ENCODE assay signal across 7 mouse cellular contexts in the genomic region with DNA sequence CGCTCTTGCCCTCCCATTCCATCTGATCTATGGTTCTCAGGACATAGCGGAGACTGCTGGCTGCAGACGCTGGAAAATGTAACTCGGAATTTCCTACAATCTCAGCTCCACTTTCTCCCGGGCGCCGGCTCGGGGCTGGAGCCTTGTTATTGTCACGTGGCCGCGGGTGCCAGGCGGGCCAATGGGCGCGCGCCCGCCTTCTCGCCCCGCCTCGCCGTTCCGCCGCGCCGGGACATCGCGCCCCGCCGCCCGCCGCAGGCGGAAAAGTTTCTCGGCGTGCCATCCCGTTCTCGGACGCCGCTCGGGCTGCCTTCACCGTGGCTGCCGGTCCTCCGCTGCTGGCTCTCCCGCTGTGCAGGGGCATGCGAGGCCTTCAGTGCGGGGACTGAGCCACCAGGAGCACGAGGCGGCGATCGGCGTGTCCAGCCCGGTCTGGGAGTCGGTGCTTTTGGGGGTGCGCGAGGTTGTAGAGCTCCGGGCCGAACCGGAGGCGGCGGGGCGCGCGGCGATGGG. TPM values are rescaled to one million over a fixed set of nuclear protein-coding genes. Genes with fewer than 3 reads are reported as not detected.
A peak's percentile ranks its signal among the peaks of the same experiment; 100 is the strongest.
DNase-seq lines count a peak whose midpoint lies in the region; ATAC-seq lines count a peak whose summit lies in the region.

Gene Lrig3, plus strand, starts transcription at position 201 of the 513 bp plus-strand sequence.

- peak within 1 kb of the TSS; percentile 93 for H3K4me3 ChIP-seq in embryonic facial prominence, embryonic 14.5 days (ENCODE audit: low read depth, low read length)
- peak within 1 kb of the TSS; percentile 98 for H3K4me3 ChIP-seq in limb, embryonic 13.5 days
- H3K4me3 ChIP-seq in midbrain, embryonic 12.5 days, result peak within 1 kb of the TSS; percentile 84

- peak; percentile 32 for DNase-seq in brain, embryonic 18.5 days (ENCODE audit: low read depth, low spot score)
- peak; percentile 96 for DNase-seq in embryonic facial prominence, embryonic 14.5 days (ENCODE audit: low spot score)
- DNase-seq in heart, adult 9 months (ENCODE audit: low spot score in 2 of 2), result peak; percentile 80 to 83
- peak; percentile 90 for DNase-seq in kidney, adult 9 months
- peak; percentile 6 to 19 for DNase-seq in spleen, postnatal 36 days (ENCODE audit: low spot score in 2 of 2)

- under 1% methylated on average over 40 of the region's 62 CpGs for WGBS in embryonic facial prominence, embryonic 14.5 days
- WGBS in limb, embryonic 13.5 days, result under 1% methylated on average over 58 of the region's 62 CpGs
- under 1% methylated on average over 56 of the region's 62 CpGs for WGBS in midbrain, embryonic 12.5 days

- H3K4me2 ChIP-seq in embryonic facial prominence, embryonic 14.5 days (ENCODE audit: low read depth, low read length), result peak within 1 kb of the TSS; percentile 92
- H3K4me2 ChIP-seq in limb, embryonic 13.5 days (replicated peaks), result peak within 1 kb of the TSS; percentile 72
- peak within 1 kb of the TSS; percentile 89 for H3K4me2 ChIP-seq in midbrain, embryonic 12.5 days (replicated peaks)

- H3K9me3 ChIP-seq in embryonic facial prominence, embryonic 14.5 days (ENCODE audit: control insufficient read depth, low read length), result no peaks in the 10 kb centered on the region
- no peaks in the 10 kb centered on the region for H3K9me3 ChIP-seq in limb, embryonic 13.5 days
- no peaks in the 10 kb centered on the region for H3K9me3 ChIP-seq in midbrain, embryonic 12.5 days

- no peaks in the 10 kb centered on the region for H3K36me3 ChIP-seq in embryonic facial prominence, embryonic 14.5 days (ENCODE audit: control insufficient read depth, insufficient read depth, low read length)
- no peaks in the 10 kb centered on the region for H3K36me3 ChIP-seq in limb, embryonic 13.5 days
- no peaks in the 10 kb centered on the region for H3K36me3 ChIP-seq in midbrain, embryonic 12.5 days

- H3K9ac ChIP-seq in embryonic facial prominence, embryonic 14.5 days (ENCODE audit: low read depth, low read length), result peak within 1 kb of the TSS; percentile 100
- peak within 1 kb of the TSS; percentile 100 for H3K9ac ChIP-seq in limb, embryonic 13.5 days
- H3K9ac ChIP-seq in midbrain, embryonic 12.5 days (replicated peaks), result peak within 1 kb of the TSS; percentile 86

- H3K27ac ChIP-seq in embryonic facial prominence, embryonic 14.5 days (replicated peaks; ENCODE audit: low read depth, low read length), result peak within 1 kb of the TSS; percentile 97
- peak within 1 kb of the TSS; percentile 100 for H3K27ac ChIP-seq in limb, embryonic 13.5 days
- H3K27ac ChIP-seq in midbrain, embryonic 12.5 days (replicated peaks), result peak within 1 kb of the TSS; percentile 74

- ATAC-seq in embryonic facial prominence, embryonic 14.5 days (ENCODE audit: low read depth), result peak; percentile 84
- ATAC-seq in limb, embryonic 13.5 days (ENCODE audit: low FRiP score, low read depth), result peak; percentile 79
- ATAC-seq in midbrain, embryonic 12.5 days (ENCODE audit: low FRiP score, low read depth), result peak; percentile 84

- H3K4me1 ChIP-seq in embryonic facial prominence, embryonic 14.5 days (ENCODE audit: control insufficient read depth, insufficient read depth, low read length), result peaks cover 27% of the 10 kb centered on the region
- peaks cover 27% of the 10 kb centered on the region for H3K4me1 ChIP-seq in limb, embryonic 13.5 days
- H3K4me1 ChIP-seq in midbrain, embryonic 12.5 days, result peaks cover 25% of the 10 kb centered on the region

- no peaks in the 10 kb centered on the region for H3K27me3 ChIP-seq in embryonic facial prominence, embryonic 14.5 days (replicated peaks; ENCODE audit: control insufficient read depth, insufficient read depth, low read length)
- H3K27me3 ChIP-seq in limb, embryonic 13.5 days, result no peaks in the 10 kb centered on the region
- no peaks in the 10 kb centered on the region for H3K27me3 ChIP-seq in midbrain, embryonic 12.5 days

RNA-seq across cellular contexts. Expression of gene Lrig3, which starts in this region (rescaled TPM):
- polyA plus RNA-seq in embryonic facial prominence, embryonic 14.5 days (2014; fragmentation: Nextera tagmentation; extraction: Ambion mirVana), result 23.6 and 29.1 TPM in 2 replicates
- 61.5 and 64.9 TPM in 2 replicates for polyA plus RNA-seq in limb, embryonic 13.5 days (2015; fragmentation: Nextera tagmentation; extraction: Ambion mirVana)
- polyA plus RNA-seq in midbrain, embryonic 12.5 days (2016; fragmentation: Nextera tagmentation; extraction: Ambion mirVana), result 11.7 and 15.4 TPM in 2 replicates

Comparison
In these comparisons a context has a peak if more than half of its experiments do, and no peak if none do; other contexts are left out.
1. Peak in every context shown above with its lines: DNase-seq, ATAC-seq, H3K4me3 ChIP-seq and H3K27ac ChIP-seq.
2. DNase-seq: peak in every context shown above with its lines; median percentile 96 in embryonic facial prominence, embryonic 14.5 days; 90 in kidney, adult 9 months; 82 in heart, adult 9 months; 32 in brain, embryonic 18.5 days; 12 in spleen, postnatal 36 days.